Mouse (Mus musculus): ENCODE results near the gene Il11. TPM values are rescaled to one million over a fixed set of nuclear protein-coding genes. Genes with fewer than 3 reads are reported as not detected.

Gene Il11
- not detected in 4 replicates for total RNA-seq (2023)

DNA sequence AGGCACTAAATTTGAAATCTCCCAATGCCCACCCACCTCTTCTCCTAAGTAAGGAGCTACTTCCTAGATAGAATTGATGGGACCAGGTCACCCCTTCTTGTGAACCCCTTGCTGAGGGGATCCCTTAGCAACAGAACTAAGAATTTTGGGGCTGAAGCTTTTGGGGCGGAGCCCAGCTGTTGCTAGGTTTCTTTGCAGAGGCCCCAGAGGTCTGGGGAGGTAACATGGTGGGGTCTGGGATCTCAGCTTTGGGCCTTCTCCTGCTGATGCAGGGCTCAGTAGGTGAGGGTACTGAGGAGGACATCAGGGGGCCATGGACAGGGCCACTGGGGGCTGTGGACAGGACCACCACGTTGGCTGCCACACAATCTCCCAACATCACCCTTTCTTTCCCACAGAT lies at the start of gene Il11, which contains the start of gene Tmem190:
TSS of gene Il11 (minus strand) at position 101 of the 400 bp plus-strand sequence.
TSS of gene Tmem190 (plus strand) at position 179 of the 400 bp plus-strand sequence.

DNA sequence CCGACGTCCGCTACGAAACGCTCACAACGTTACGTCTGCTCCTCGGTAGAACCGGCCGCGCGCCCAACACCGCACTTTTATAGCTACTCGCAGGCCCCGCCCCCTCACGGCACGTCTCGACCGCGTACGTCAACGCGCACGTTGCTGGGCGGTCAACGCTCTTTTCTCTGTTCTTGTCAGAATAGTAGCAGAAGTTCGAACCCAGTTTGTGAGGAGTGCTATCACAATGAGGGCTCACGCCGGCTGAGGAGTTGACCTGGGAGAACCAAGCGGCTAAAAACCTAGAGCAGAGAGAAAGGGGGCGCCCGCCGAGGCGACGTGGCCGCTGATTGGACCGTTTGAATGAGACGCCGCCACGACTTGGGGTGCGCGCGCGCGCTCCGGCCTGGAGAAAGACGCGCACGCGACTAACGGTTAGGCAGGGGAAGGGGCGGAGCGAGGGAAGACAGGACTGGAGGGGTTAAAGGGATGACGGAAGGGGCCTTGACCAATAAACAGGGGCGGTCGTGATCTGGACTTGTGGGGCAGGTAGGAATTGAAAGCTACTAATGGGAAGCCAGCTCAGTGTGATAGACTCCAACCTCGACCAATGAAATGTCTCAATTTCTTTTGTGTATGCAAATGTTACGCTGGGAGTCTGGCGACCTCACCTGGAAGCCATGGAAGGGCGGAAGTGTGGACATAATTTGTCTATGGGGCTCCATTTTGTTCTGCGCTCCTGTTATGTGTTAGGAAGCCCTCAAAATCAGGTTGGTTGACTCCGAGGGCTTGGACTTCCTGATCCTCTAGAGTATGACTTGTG lies 29.8 kb upstream of the Il11 start, which contains the start of gene Ube2s:
TSS of gene Ube2s (minus strand) at position 288 of the 802 bp plus-strand sequence.

DNA sequence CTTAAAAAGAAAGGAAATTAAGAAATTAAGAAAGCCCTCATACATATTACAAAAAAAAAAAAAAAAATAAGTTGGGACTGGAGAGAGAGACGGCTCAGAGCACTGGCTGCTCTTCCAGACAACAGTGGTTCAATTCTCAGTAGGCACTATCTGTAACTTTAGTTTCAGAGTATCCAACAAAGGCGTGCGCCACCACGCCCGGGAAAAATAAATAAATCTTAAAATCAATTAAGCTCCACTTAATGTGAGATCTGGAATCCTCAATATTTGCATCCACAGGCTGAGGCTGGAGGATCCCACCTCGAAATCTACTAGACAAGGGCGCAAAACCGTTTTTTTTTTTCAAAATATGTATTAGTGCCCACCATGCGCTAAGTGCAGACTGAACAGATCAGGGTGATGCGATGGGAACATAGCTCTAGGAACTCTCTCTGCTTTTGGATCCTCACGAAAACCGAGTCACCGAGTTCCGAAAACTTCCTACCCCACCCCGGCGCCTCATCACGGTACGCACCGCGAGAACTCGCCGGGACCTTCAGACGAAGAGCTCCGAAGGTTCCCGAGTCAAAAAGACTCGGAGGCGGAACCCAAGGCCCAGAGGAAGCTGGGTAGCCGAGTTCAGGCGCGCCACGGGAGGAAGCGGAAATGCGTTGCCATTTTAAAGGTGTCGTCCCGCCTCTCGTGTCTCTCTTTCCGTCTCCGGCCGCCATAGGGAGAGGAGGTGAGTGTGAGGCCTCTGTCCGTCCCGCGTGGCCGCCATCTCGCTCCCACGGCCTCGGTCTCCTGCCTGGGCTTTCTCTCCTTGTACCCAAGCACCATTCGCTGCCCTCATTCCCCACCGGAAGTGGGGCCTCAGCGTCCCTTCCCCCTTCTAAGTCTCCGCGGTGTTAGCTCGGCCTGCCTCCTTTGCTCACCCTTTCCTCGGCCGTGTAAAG lies 9.9 kb upstream of the Il11 start, which contains the start of gene Rpl28:
TSS of gene Rpl28 (plus strand) at position 597 of the 935 bp plus-strand sequence.

DNA sequence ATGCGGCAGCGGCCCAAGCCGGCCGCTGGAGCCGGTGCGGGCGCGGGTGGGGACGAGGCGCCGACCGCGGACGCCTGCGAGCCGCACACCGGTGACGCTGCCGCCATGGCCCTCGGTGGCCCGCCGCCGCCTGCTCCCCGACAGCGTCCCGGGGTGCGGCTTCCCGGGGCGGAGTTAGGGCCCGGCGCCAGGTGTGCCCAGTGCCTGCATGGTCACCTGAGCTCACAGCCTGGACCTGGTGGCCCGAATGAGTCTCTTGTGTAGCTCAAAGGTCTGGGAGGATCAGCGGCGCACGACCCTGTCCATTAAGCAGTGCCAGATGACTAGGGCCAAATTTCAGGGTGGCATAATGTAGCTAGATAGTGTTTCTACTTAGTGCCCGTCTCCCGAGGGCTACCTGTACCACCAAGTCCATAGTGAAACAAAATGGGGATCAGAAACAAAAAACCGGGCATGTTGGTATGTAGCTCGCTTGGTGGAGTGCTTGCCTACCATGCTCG lies 6.8 kb upstream of the Il11 start, which contains the start of gene Tmem238:
TSS of gene Tmem238 (minus strand) at position 221 of the 500 bp plus-strand sequence.

DNA sequence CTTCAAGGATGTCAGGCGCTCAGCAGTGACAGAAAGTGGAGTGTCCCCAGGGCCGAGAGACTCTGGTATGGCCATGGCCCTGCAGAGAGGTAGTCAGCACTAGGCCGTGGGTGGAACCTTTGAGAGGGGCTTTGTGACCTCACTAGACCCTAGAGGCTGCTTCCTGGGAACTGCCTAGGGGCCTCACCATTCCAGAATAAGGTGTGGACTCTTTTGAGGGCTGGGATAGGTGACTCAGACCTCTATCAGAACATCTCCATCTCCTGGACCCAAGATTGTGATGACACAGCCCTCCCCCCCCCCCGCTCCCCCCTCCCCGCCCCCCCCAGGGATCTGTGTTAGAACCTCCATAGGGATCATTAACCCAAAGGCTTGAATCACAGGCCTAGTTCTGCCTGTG lies 11.5 kb downstream of the Il11 start, which contains the start of gene Fam71e2:
TSS of gene Fam71e2 (minus strand) at position 101 of the 400 bp plus-strand sequence.

DNA sequence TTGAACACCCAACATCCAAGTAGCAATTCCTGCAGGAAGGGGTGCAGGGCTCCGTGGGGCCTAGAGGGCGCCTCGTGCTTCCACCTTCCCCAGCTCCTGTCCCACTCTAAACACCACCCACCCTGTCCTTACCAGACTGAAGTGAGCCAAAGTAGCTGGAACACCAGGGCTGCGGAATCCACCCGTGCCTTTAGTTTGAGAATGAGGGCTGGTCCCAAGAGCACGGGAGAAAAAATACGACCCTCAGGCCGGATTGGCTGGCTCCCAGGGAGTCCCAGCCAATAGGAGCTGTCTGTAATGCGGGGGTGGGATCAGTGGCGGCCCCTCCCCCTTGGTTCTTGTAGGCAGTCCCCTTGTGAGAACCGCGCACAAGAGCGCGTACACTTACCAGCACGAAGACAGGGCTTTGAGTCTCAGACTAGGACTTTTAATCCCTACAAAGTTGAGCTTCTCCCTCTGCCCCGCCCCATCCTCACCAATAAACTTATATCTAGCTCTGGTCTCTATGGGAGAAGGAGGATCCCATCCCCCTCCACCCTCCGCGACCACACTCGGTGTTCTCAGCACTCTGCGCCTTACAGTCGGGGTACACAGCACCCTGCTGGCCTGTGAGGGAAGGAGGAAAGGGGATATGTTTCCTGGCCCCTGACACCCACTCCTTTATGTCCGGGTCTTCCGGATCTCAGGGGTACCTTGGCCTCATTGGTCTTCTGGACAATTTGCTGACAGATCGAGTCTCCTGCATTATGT lies 29.7 kb downstream of the Il11 start, which contains the start of gene Cox6b2:
TSS of gene Cox6b2 (minus strand) at position 274 of the 750 bp plus-strand sequence.

DNA sequence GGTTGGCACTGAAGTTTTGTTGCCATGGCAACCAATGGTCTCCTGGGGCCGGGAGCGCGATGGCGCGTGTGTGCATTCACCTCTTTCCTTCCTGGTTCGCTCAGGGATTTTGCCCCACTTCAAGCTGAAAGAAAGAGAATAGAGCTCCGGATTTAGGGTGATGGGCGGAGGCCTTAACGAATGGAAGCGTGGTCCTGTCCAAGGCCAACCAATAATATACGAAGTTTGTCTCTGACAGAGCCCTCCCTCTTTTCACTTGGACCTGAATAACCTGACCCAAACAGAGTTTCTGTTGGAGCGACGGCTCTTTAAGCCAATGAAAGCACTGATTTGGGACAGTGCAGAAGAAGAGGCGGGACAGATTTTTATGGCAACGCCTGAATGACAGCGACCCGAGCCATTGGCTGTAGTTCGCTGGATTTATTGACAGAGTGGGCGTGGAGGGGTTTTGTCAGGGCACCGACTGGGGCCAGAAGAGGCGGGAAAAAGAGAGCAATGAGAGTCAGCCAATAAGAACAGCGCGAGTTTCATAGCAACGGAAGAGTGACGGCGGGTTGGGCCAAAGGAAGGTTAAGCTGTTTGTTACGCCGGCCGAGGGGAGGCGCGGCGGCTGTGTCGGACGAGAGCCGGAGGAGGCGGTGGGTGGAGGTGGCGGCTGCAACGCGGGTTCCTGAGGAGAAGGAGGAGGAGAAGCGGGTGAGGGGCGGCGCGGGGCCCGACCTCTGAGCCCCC lies 42.9 kb downstream of the Il11 start, which contains the start of gene Kmt5c:
TSS of gene Kmt5c (plus strand) at position 572 of the 732 bp plus-strand sequence.

DNA sequence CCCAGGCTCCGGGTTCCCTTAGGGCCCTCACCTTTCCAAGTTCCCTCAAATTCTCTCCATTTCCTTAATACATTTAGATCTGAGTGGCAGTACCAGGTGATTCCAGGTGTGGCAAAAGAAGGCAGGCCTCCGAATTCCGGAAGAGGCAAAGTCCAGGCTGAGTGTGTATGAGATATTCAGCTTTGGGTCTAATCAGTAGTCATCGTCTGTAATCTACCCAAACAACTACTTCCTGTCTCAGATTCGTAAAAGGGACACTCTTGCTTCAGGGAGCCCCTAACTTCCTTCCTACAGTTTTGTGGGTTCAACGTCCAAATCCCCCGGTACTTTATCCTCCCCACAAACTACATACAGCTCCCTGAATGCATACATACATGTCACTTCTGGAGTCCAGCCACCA lies 57.5 kb downstream of the Il11 start, which contains the start of gene Tmem150b:
TSS of gene Tmem150b (minus strand) at position 81 of the 400 bp plus-strand sequence.

Other genes starting within 250 kb of the Il11 start
- 1.2 TPM in 1 of 4 replicates, not detected in the others for gene Syt5, start 235.3 kb downstream of the Il11 start, total RNA-seq (2023)
- gene Ptprh, start 178.8 kb downstream of the Il11 start, total RNA-seq (2023) = 0.16 TPM in 1 of 4 replicates, not detected in the others
- gene Tmem86b, start 151.4 kb downstream of the Il11 start, total RNA-seq (2023) = 50.2 to 57.5 TPM (median 54.8 TPM) in 4 replicates
- 264 to 268 TPM (median 267 TPM) in 4 replicates for gene Ppp6r1, start 123.8 kb downstream of the Il11 start, total RNA-seq (2023)
- gene Hspbp1, start 97.8 kb downstream of the Il11 start, total RNA-seq (2023) = 73.6 to 82.3 TPM (median 79.6 TPM) in 4 replicates
- not detected in 4 replicates for gene Brsk1, start 92.3 kb downstream of the Il11 start, total RNA-seq (2023)
- gene Tmem150b, start 57.6 kb downstream of the Il11 start, total RNA-seq (2023) = 1.5 to 4.0 TPM (median 3.0 TPM) in 4 replicates
- gene Kmt5c, start 42.7 kb downstream of the Il11 start, total RNA-seq (2023) = 87.1 to 92.8 TPM (median 91.8 TPM) in 4 replicates
- 1.3 to 5.4 TPM (median 4.0 TPM) in 4 replicates for gene Cox6b2, start 29.8 kb downstream of the Il11 start, total RNA-seq (2023)
- gene Fam71e2, start 11.6 kb downstream of the Il11 start, total RNA-seq (2023) = not detected in 4 replicates
- not detected in 4 replicates for gene Tmem190, start 78 bp upstream of the Il11 start, total RNA-seq (2023)
- gene Tmem238, start 6.8 kb upstream of the Il11 start, total RNA-seq (2023) = 1.8 to 2.7 TPM (median 2.4 TPM) in 4 replicates
- gene Rpl28, start 10.0 kb upstream of the Il11 start, total RNA-seq (2023) = 1,788 to 1,881 TPM (median 1,825 TPM) in 4 replicates
- 157 to 176 TPM (median 162 TPM) in 4 replicates for gene Ube2s, start 29.7 kb upstream of the Il11 start, total RNA-seq (2023)
- gene Shisa7, start 61.8 kb upstream of the Il11 start, total RNA-seq (2023) = 0.49 to 2.8 TPM (median 1.1 TPM) in 4 replicates
- 4.3 to 9.7 TPM (median 6.8 TPM) in 4 replicates for gene Isoc2b, start 87.4 kb upstream of the Il11 start, total RNA-seq (2023)
- 9.9 to 14.2 TPM (median 11.8 TPM) in 4 replicates for gene Isoc2a, start 94.3 kb upstream of the Il11 start, total RNA-seq (2023)
- not detected in 4 replicates for gene Gm36210, start 123.7 kb upstream of the Il11 start, total RNA-seq (2023)
- gene Zfp628, start 132.4 kb upstream of the Il11 start, total RNA-seq (2023) = 36.3 to 42.6 TPM (median 37.9 TPM) in 4 replicates
- gene Nat14, start 139.2 kb upstream of the Il11 start, total RNA-seq (2023) = 9.0 to 12.9 TPM (median 10.2 TPM) in 4 replicates
- 0.21 to 0.63 TPM (median 0.42 TPM) in 4 replicates for gene Ssc5d, start 142.9 kb upstream of the Il11 start, total RNA-seq (2023)
- 0.51 to 1.9 TPM (median 0.61 TPM) in 3 of 4 replicates, not detected in the other for gene Sbk2, start 181.5 kb upstream of the Il11 start, total RNA-seq (2023)
- not detected in 4 replicates for gene Sbk3, start 188.3 kb upstream of the Il11 start, total RNA-seq (2023)
- gene Zfp579, start 213.3 kb upstream of the Il11 start, total RNA-seq (2023) = 15.7 to 19.2 TPM (median 16.5 TPM) in 4 replicates
- gene Zfp524, start 231.6 kb upstream of the Il11 start, total RNA-seq (2023) = 7.0 to 8.3 TPM (median 7.6 TPM) in 4 replicates
- 58.3 to 66.2 TPM (median 62.1 TPM) in 4 replicates for gene Fiz1, start 231.8 kb upstream of the Il11 start, total RNA-seq (2023)
- gene Gm44973, start 232.6 kb upstream of the Il11 start, total RNA-seq (2023) = not detected in 4 replicates
- 48.6 to 50.4 TPM (median 49.4 TPM) in 4 replicates for gene Zfp865, start 237.5 kb upstream of the Il11 start, total RNA-seq (2023)
- not detected in 4 replicates for gene Ccdc106, start 237.7 kb upstream of the Il11 start, total RNA-seq (2023)